8 mouse cellular contexts compared by ENCODE assay signal in the genomic region with DNA sequence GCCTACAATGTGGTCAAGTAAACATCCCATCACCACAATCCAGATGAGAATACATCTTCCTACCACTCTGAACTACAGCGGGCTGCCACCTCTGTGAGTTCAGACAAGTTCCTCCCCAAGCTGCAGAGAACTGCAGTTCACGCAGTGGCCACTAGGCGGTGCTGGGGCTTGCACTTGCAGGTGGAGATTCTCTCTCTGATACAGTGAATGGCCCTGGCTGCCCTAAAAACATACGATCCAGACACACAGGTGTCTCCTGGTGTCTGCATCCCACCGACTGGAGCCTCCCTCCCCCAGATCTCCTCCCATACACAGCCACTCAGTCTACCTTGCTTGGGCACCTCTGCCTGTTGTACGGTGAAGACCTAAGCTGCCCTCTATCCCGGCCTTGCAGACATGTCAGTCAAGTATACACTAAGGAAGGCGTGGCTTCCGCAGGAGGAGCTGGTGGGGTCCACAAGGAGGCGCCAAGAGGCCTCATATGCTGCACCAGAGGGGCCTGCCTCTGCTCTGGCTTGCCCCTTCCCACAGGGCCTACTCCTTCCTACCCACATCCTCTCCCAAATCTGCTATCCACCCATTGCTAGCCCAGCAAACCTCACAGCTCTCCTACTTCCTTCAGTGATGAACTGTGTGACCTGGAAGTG. TPM values are rescaled to one million over a fixed set of nuclear protein-coding genes. Genes with fewer than 3 reads are reported as not detected.
A peak's percentile ranks its signal among the peaks of the same experiment; 100 is the strongest.
DNase-seq lines count a peak whose midpoint lies in the region; ATAC-seq and TF ChIP-seq lines count a peak whose summit lies in the region.

No protein-coding gene starts in this region.

- 11% methylated on average over 10 of the region's 10 CpGs for WGBS in heart, embryonic 12.5 days
- 4% methylated on average over 10 of the region's 10 CpGs for WGBS in kidney, embryonic 16.5 days
- WGBS in liver, adult 2 months: 16% methylated on average over 10 of the region's 10 CpGs

- peaks cover 64% of the 10 kb centered on the region for H3K36me3 ChIP-seq in heart, embryonic 12.5 days
- H3K36me3 ChIP-seq in kidney, embryonic 16.5 days (ENCODE audit: insufficient read depth, low read length): peaks cover 19% of the 10 kb centered on the region
- H3K36me3 ChIP-seq in liver, adult 2 months (ENCODE audit: control insufficient read depth, insufficient read depth, low read length): no peaks in the 10 kb centered on the region
- peaks cover 45% of the 10 kb centered on the region for H3K36me3 ChIP-seq in myocyte (ENCODE audit: control insufficient read depth, insufficient read depth)

- DNase-seq in B cell, adult 2 months: peak; percentile 96 to 97
- DNase-seq in brain, adult 2 months (ENCODE audit: low read depth, low spot score): peak; percentile 93
- DNase-seq in liver, adult 2 months (ENCODE audit: extremely low read depth, low read depth, low spot score): peak; percentile 59
- DNase-seq in spleen, postnatal 4 days (ENCODE audit: low spot score in 2 of 2): peak; percentile 87 to 96

- no peaks in the 10 kb centered on the region for H3K9me3 ChIP-seq in heart, embryonic 12.5 days (replicated peaks)
- H3K9me3 ChIP-seq in kidney, embryonic 16.5 days (ENCODE audit: low read length): no peaks in the 10 kb centered on the region

- H3K4me1 ChIP-seq in heart, embryonic 12.5 days (replicated peaks): peaks cover 20% of the 10 kb centered on the region
- peaks cover 22% of the 10 kb centered on the region for H3K4me1 ChIP-seq in kidney, embryonic 16.5 days (ENCODE audit: insufficient read depth, low read length)
- H3K4me1 ChIP-seq in liver, adult 2 months (ENCODE audit: control insufficient read depth, insufficient read depth, low read length): no peaks in the 10 kb centered on the region

- no peak overlapping the region for H3K27ac ChIP-seq in heart, embryonic 12.5 days (ENCODE audit: poor library complexity, severe bottlenecking)
- no peak overlapping the region for H3K27ac ChIP-seq in kidney, embryonic 16.5 days (ENCODE audit: low read length)
- H3K27ac ChIP-seq in liver, adult 2 months (replicated peaks; ENCODE audit: insufficient read depth, low read depth, low read length): no peak overlapping the region

- H3K9ac ChIP-seq in heart, embryonic 12.5 days: no peak overlapping the region
- H3K9ac ChIP-seq in kidney, embryonic 16.5 days (replicated peaks; ENCODE audit: low read length): no peak overlapping the region
- H3K9ac ChIP-seq in liver, adult 2 months (ENCODE audit: low read depth, low read length): no peak overlapping the region

- no peak for TF ChIP-seq POLR2A in liver, adult 2 months (IDR thresholded peaks at IDR 0.05; ENCODE audit: extremely low read depth, insufficient read depth, low read length)
- peak; percentile 42 for TF ChIP-seq POLR2A in myocyte (IDR thresholded peaks at IDR 0.05; ENCODE audit: insufficient read length, low read depth)

- no peak overlapping the region for H3ac ChIP-seq in myocyte (ENCODE audit: control insufficient read depth, insufficient read length)

- peak; percentile 99 for TF ChIP-seq CTCF in liver, adult 2 months (IDR thresholded peaks at IDR 0.05; ENCODE audit: low read depth, low read length)

- no peaks in the 10 kb centered on the region for H3K27me3 ChIP-seq in heart, embryonic 12.5 days (replicated peaks)
- no peaks in the 10 kb centered on the region for H3K27me3 ChIP-seq in kidney, embryonic 16.5 days (ENCODE audit: insufficient read depth, low read length)
- no peaks in the 10 kb centered on the region for H3K27me3 ChIP-seq in liver, adult 2 months (ENCODE audit: control insufficient read depth, insufficient read depth, low read length)
- H3K27me3 ChIP-seq in myocyte (ENCODE audit: control insufficient read depth, insufficient read depth, insufficient read length): no peaks in the 10 kb centered on the region

- ATAC-seq in erythroblast, adult 5-6 weeks (replicated peaks; ENCODE audit: low FRiP score, poor library complexity, severe bottlenecking): peak; percentile 71
- ATAC-seq in heart, embryonic 12.5 days (ENCODE audit: insufficient number of reproducible peaks, low FRiP score): peak; percentile 74
- ATAC-seq in kidney, embryonic 16.5 days (ENCODE audit: low FRiP score, low TSS enrichment): peak; percentile 77

- H3K4me2 ChIP-seq in heart, embryonic 12.5 days: peak overlapping the region; percentile 35; the same call in 1 of the 2 replicates
- peak overlapping the region; percentile 28; the same call in 1 of the 2 replicates for H3K4me2 ChIP-seq in kidney, embryonic 16.5 days (replicated peaks; ENCODE audit: low read depth, low read length)
- no peak overlapping the region for H3K4me2 ChIP-seq in myocyte (ENCODE audit: low read depth)

- H3K79me2 ChIP-seq in liver, adult 2 months (ENCODE audit: control insufficient read depth, insufficient read depth, low read length): no peaks in the 10 kb centered on the region
- peaks cover 22% of the 10 kb centered on the region for H3K79me2 ChIP-seq in myocyte (ENCODE audit: control insufficient read depth, insufficient read depth)

- H3K4me3 ChIP-seq in heart, embryonic 12.5 days: no peak overlapping the region
- H3K4me3 ChIP-seq in kidney, embryonic 16.5 days (ENCODE audit: low read length): no peak overlapping the region
- no peak overlapping the region for H3K4me3 ChIP-seq in liver, adult 2 months (ENCODE audit: insufficient read depth, low read depth, low read length)
- H3K4me3 ChIP-seq in myocyte: no peak overlapping the region

TF ChIP-seq in myocyte, 11 proteins besides CTCF, POLR2A, EP300 and RAD21:
- TF ChIP-seq POLR2AphosphoS2 (IDR thresholded peaks at IDR 0.05; ENCODE audit: insufficient read length, low read depth) (peak; percentile 67), SRF (IDR thresholded peaks at IDR 0.05; ENCODE audit: control insufficient read depth, insufficient read length, low read depth) (no peak), MAX (IDR thresholded peaks at IDR 0.05; ENCODE audit: low read depth) (no peak), MYOD1 (IDR thresholded peaks at IDR 0.05; ENCODE audit: control insufficient read depth in 1 of 3, insufficient read length in 2 of 3, low read depth in 2 of 3) (no peak), MYOG (IDR thresholded peaks at IDR 0.05; ENCODE audit: control insufficient read depth in 1 of 3, insufficient read depth in 1 of 3, insufficient read length in 2 of 3, low read depth in 2 of 3) (peak in 1 of 3 experiments; percentile 12), REST (IDR thresholded peaks at IDR 0.05; ENCODE audit: insufficient read depth, insufficient read length) (no peak)
TF ChIP-seq in myocyte: peak in this region for 2.

RNA-seq across cellular contexts. Expression of a gene that starts 11.0 kb away (rescaled TPM):
- 4.4 and 11.1 TPM in 2 replicates for total RNA-seq in erythroblast, adult 5-6 weeks (2015; ENCODE audit: low replicate concordance)
- 3.0 and 6.4 TPM in 2 replicates for total RNA-seq in erythroblast, adult 5-6 weeks (2017; ENCODE audit: low replicate concordance)
- not detected in 2 replicates for polyA plus RNA-seq in heart, embryonic 12.5 days (2016; fragmentation: Nextera tagmentation; extraction: Ambion mirVana)
- 0.67 TPM in 1 of 2 replicates, not detected in the other for polyA plus RNA-seq in kidney, embryonic 16.5 days (2015; fragmentation: Nextera tagmentation; extraction: Ambion mirVana)
- total RNA-seq in liver, adult 2 months (2014; rRNA removed): 8.1 and 10.8 TPM in 2 replicates
- polyA plus RNA-seq in liver, adult 2 months (2012; rRNA removed): 9.2 and 13.2 TPM in 2 replicates
- 1.1 TPM for polyA plus RNA-seq in myocyte (2012; fragmentation: generic; extraction: Trizol)

RNA-seq across cellular contexts. Expression of a gene that starts 46.6 kb away (rescaled TPM):
- total RNA-seq in erythroblast, adult 5-6 weeks (2015; ENCODE audit: low replicate concordance): 0.96 TPM in 1 of 2 replicates, not detected in the other
- not detected in 2 replicates for total RNA-seq in erythroblast, adult 5-6 weeks (2017; ENCODE audit: low replicate concordance)
- 4.0 and 4.5 TPM in 2 replicates for polyA plus RNA-seq in heart, embryonic 12.5 days (2016; fragmentation: Nextera tagmentation; extraction: Ambion mirVana)
- 4.3 and 4.8 TPM in 2 replicates for polyA plus RNA-seq in kidney, embryonic 16.5 days (2015; fragmentation: Nextera tagmentation; extraction: Ambion mirVana)
- total RNA-seq in liver, adult 2 months (2014; rRNA removed): 0.28 and 0.60 TPM in 2 replicates
- 1.8 and 4.1 TPM in 2 replicates for polyA plus RNA-seq in liver, adult 2 months (2012; rRNA removed)
- 260 TPM for polyA plus RNA-seq in myocyte (2012; fragmentation: generic; extraction: Trizol)

Comparison
In these comparisons a context has a peak if more than half of its experiments do, and no peak if none do; other contexts are left out.
1. RNA of a gene that starts 46.6 kb away (polyA plus RNA-seq): 260 TPM in myocyte (single experiment); 4.3 to 4.8 TPM in kidney, embryonic 16.5 days, 4.0 to 4.5 TPM in heart, embryonic 12.5 days and 1.8 to 4.1 TPM in liver, adult 2 months; every median in the first group is over 10 times any median in the second.
2. Peak in every context shown above with its lines, with median percentiles within 50 percentile points of each other: DNase-seq and ATAC-seq.